Mouse (Mus musculus): Measurements from ENCODE around the gene Cnpy1.

The Cnpy1 gene

DNA sequence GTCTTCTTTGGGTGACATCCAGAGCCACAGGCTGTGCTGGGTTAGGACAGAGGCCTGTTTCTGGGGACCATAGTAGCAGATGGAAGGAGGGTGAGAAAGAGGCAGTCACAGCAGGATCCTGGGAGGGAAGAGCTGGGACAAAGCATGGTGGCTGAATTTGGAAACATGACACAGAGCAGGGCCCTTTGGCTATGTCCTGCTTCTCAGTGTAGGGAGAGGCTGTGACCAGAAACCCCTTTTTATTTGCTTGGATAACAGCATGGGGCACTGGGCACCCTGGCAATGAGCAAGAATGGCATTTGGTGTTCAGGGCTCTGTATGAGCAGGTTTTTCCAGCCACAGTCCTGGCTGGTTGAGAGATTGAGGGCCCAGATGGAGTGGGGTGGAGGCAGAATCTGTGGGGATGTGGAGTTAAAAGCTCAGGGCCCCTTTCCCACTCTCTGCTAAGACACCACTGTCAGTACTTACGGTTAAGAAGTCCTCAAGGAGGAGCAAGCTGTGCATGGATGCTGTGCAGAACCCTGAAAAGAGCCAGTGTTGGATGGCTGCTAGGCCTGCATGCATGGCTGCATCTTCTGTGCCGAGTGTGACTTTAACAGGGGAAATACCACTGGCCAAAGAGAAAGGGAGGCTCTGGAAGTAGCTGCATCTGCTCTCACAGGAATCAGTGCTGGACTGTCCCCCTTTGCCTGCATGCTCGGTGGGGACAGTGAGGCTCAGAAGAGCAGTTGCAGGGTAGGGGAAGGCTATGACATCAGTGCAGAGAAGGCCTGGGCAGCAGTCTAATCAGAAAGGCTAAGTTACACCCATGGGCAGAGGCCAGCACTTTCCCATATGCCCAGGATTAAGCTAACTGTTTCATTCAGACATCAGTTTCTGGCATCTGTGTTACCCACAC, 54.2 kb downstream of the Cnpy1 start:
- DNase-seq (ENCODE audit: low read depth, low spot score), result no peak

DNA sequence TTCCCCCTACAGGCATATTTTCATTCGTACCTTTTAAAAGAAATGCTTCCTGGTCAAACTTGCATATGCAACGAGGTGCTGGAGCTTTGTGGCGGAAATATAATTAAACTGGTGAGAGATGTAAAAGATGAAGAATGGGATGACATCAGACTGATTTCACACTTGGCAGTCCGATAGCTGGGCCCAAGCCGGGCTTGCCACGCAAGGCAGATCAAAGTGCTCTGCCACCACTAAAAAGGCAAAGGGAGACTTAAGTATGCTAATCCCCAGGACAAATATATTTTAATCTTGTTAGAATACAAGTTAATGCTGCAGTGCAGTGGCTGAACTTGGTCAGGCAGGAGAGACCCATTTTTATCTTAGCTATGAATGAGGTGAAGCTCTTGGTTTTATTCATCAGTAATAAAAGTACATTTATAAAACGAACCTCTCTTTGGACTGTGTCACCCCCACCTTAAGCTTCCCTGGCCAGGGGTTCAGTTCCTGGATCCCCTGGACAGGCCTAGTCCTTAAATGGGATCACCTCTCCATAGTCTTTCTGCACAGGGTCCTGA, 66.3 kb downstream of the Cnpy1 start:
- no peak for DNase-seq (ENCODE audit: low read depth, low spot score)

GRCm38 (mm10) chr5:28178322-28178721, 67.3 kb downstream of the Cnpy1 start:
- no peak for DNase-seq (ENCODE audit: low read depth, low spot score)

DNA sequence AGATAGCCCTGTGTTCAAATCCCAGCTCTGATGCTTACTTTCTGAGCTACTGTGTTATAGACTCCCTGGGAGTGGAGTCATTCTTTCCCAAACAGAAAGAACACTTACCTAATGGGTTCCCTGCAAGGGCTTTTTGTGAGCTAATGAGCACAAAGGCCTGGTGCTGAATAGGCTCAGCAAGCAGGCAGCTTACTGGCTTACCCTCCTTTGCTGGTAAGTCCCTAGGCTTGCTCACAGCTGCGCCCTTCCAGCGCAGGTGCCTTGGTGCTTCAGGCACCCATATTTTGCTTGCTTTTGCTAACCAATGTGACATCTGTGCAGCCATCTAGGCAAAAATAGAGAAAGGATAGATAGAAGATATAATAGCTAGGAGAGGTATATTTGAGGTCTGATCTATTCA, 69.0 kb downstream of the Cnpy1 start:
- no peak for DNase-seq (ENCODE audit: low read depth, low spot score)

DNA sequence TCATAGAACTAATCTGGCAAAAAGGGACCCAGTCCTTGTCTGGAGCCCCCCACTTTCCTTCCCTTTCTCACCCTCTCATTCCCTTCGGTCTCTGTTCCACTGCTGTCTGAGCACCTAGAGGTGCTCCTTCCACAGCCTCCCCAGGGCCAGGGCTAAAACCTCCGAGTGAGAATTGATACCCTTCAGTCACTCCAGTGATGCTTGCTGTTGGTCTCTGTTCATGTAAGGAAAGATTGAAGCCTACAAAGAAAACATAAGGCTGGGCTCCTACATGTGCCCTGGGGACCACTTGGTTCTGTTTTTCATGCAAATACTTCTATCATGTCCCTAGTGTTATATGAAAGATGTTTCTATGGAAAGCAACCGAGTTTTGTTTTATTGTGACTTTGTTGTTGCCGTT, 69.6 kb downstream of the Cnpy1 start:
- no peak for DNase-seq (ENCODE audit: low read depth, low spot score)

DNA sequence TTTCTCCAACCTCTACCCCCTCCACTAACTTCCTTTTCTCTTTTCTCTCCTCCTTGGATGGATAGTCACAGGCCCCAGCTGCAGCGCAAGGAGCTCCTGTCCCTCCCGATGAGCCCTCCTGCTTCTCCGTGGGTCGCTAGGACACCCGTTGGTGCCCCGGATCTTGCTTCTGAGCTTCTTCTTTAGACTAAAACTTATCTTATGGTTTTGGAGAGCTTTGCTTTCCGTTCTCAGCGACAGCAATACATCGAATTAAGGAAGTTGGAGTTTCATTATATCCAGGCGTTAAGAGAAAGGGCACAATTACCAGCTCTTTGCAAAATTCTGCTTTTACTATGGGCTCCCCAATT, 70.1 kb downstream of the Cnpy1 start:
- no peak for DNase-seq (ENCODE audit: low read depth, low spot score)

DNA sequence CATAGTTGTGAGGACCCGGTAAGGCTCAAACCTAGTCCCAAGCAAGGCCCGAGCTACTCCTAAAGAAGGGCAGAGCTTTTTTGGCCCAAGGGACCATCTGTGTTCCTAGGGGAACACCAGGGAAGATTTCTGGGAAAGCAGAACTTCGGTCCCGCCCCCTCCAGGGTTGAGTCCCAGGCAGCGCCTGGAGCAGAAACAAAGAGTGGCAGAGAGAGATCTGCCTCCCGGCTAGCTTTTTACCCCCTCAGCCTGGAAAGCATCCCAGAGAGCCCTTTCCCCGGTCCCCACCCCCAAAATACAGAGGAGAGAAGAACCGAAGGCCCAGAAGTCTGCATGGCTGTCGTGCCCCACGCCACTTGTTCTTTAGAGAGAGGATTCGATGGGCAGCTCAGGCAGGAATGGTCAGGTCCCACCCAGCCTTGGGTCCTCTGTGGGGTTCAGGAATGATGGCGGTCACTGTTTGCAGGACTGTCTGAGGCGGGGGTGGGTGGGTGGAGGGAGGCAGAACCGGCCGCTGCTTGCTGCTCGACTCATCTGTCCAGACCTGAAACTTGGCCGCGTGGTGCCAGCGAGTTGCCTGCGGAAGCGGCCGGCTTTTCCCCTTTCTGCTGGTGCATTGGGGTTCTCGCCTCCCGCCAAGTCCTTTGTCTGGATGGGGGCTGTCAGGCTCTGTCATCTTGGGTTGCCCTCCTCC, 70.6 kb downstream of the Cnpy1 start:
- DNase-seq (ENCODE audit: low read depth, low spot score), result no peak

GRCm38 (mm10) chr5:28174086-28174485, 71.5 kb downstream of the Cnpy1 start:
- DNase-seq (ENCODE audit: low read depth, low spot score), result no peak

DNA sequence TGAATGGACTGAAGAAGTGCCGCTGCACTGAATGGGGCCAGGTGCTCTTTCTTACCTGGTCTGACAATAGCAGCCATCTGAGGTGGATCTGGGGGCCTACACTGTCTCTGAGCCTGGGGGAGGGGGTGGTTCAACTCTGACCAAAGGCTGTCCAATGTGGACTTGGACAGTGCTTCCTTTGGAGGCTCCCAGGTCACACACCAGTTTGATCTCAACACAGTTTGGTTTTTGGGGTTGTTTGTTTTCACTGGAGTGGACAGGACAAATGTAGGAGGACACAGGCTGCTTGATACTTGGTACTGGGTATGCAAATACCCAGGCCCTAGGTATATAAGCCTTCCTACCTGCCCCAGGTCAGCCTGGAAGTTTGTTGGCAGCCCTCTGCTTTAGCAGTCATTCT, 71.9 kb downstream of the Cnpy1 start:
- no peak for DNase-seq (ENCODE audit: low read depth, low spot score)

- no peak for DNase-seq (ENCODE audit: low read depth, low spot score)
Measured at GRCm38 (mm10) chr5:28172921-28173670, 72.5 kb downstream of the Cnpy1 start.

GRCm38 (mm10) chr5:28172261-28172920, 73.2 kb downstream of the Cnpy1 start:
- DNase-seq (ENCODE audit: low read depth, low spot score), result no peak

DNA sequence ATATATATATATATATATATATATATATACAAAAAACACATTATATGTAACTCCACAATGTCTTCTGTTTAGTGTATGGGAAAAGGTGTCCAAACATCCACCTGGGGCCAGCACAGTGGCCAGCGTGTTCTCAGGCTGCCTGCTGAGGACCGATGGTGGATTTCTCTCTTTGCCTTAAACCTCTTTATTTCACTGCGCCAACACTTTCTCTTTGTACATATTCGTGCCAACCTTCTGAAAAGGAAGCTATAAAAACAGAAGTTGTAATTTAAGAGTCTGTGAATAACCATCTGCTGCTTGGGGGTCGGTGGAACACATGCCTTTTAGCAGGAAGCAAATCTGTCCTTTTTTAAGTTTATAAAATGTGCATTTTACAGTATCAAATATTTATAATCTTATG, 73.9 kb downstream of the Cnpy1 start:
- DNase-seq (ENCODE audit: low read depth, low spot score), result no peak

GRCm38 (mm10) chr5:28170892-28171291, 74.7 kb downstream of the Cnpy1 start:
- DNase-seq (ENCODE audit: low read depth, low spot score), result no peak

GRCm38 (mm10) chr5:28170081-28170480, 75.5 kb downstream of the Cnpy1 start:
- no peak for DNase-seq (ENCODE audit: low read depth, low spot score)

- DNase-seq (ENCODE audit: low read depth, low spot score), result no peak
Measured at GRCm38 (mm10) chr5:28169166-28169801, 76.3 kb downstream of the Cnpy1 start.

DNA sequence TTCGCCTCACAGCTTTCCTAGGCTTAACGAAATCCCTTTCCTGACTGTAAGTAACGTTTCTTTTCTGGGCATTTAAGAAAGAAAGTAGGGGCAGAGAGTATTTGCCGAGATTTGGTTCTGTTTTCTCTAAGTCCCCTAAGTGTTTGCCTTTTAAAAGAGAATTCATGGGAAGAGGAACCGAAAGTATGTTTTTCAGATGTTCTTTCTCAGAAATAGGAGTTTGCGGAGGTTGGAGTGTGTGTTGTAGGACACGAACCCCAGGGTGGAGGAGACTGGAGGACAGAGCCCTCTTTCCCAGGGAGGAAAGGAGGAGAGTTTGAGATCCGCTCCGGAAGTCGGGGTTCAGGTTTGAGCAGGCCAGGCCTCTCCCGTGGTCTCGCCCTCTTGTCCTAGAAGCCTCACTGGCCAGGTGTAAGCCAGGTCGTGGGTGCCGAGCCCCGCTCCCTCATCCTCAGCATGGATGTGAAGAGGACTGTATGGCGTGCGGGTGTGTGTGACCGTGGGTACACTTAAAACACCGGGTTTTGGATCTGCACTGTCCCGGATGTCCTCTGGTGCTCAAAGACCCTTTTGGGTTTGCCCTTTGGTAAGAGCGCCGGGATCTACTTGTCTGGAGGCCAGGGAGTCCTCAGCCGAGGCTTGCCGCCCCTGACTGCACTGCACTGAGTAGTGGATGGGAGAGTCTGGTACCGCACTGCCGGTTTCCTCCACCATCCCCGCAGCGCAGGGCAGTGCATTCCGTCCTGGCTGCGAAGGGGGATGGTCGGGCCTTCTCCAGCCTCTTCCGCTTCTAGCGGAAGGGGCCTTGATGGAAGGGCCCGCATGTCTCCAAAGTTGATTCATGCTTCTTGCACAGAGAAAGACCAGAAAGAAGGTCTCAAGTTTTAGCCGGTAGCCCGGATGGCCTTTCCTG, 77.1 kb downstream of the Cnpy1 start:
- DNase-seq (ENCODE audit: low read depth, low spot score), result no peak

- peak; percentile 37 for DNase-seq (ENCODE audit: low read depth, low spot score)
Measured at GRCm38 (mm10) chr5:28167611-28168252, 77.9 kb downstream of the Cnpy1 start.

GRCm38 (mm10) chr5:28166256-28167231, 79.1 kb downstream of the Cnpy1 start:
- DNase-seq (ENCODE audit: low read depth, low spot score), result peak; percentile 51

All from CD4-positive helper T cell, adult 2 months (primary cell).